Mouse (Mus musculus): Measurements from ENCODE around the gene Mapkap1. TPM values are rescaled to one million over a fixed set of nuclear protein-coding genes. Genes with fewer than 3 reads are reported as not detected.

Mapkap1 gene
- total and polyA plus RNA-seq, 3 experiments, result 37.4 to 90.0 (median 60.9) TPM

- Histone ChIP-seq H3K9me3 (replicated peaks) (peaks cover 3% of the 10 kb centered on the region; the same call in 1 of the 2 replicates), H3K27me3 (ENCODE audit: insufficient read depth, low read length) (peaks cover 23% of the 10 kb centered on the region; the same call in 1 of the 2 replicates), H3K4me3 (ENCODE audit: low read depth, low read length) (no peak overlapping the region), H3K36me3 (replicated peaks) (no peaks in the 10 kb centered on the region), H3K4me1 (ENCODE audit: insufficient read depth, low read depth, low read length) (peaks cover 27% of the 10 kb centered on the region)
- DNase-seq (ENCODE audit: low spot score), result no peak
- TF ChIP-seq CTCF (IDR thresholded peaks at IDR 0.05; ENCODE audit: low read depth, low read length) (peak; percentile 82), GATA1 (IDR thresholded peaks at IDR 0.05; ENCODE audit: borderline replicate concordance, low read length) (no peak), POLR2AphosphoS5 (IDR thresholded peaks at IDR 0.05; ENCODE audit: insufficient replicate concordance, low read depth, low read length) (no peak)
- ATAC-seq (ENCODE audit: extremely low read depth, insufficient number of reproducible peaks, low FRiP score, poor library complexity, severe bottlenecking), result no peak
These were observed 235.8 kb downstream of the Mapkap1 start for GRCm38 (mm10) chr2:34642351-34642750.

- H3K4me1 ChIP-seq (ENCODE audit: insufficient read depth, low read depth, low read length), result peaks cover 18% of the 10 kb centered on the region
- no peak for TF ChIP-seq GATA2 (IDR thresholded peaks at IDR 0.05; ENCODE audit: borderline replicate concordance, low read depth, low read length)
- peak; percentile 57 for TF ChIP-seq CTCF (IDR thresholded peaks at IDR 0.05; ENCODE audit: low read depth, low read length)
- DNase-seq (ENCODE audit: low spot score) (peak; percentile 28), ATAC-seq (ENCODE audit: extremely low read depth, insufficient number of reproducible peaks, low FRiP score, poor library complexity, severe bottlenecking) (no peak)
- peaks cover 3% of the 10 kb centered on the region; the same call in 1 of the 2 replicates for H3K9me3 ChIP-seq (replicated peaks)
- peaks cover 7% of the 10 kb centered on the region; the same call in 1 of the 2 replicates for H3K27me3 ChIP-seq (ENCODE audit: insufficient read depth, low read length)
- no peak overlapping the region for H3K4me3 ChIP-seq (ENCODE audit: low read depth, low read length)
- H3K36me3 ChIP-seq (replicated peaks), result no peaks in the 10 kb centered on the region
These were observed 238.3 kb downstream of the Mapkap1 start for GRCm38 (mm10) chr2:34644571-34645526.

- peak; percentile 81 for DNase-seq (ENCODE audit: low spot score)
- peak; percentile 79 for ATAC-seq (ENCODE audit: extremely low read depth, insufficient number of reproducible peaks, low FRiP score, poor library complexity, severe bottlenecking)
- peaks cover 16% of the 10 kb centered on the region for H3K4me1 ChIP-seq (ENCODE audit: insufficient read depth, low read depth, low read length)
- peak overlapping the region; percentile 67 for H3K4me3 ChIP-seq (ENCODE audit: low read depth, low read length)
- peaks cover 3% of the 10 kb centered on the region; the same call in 1 of the 2 replicates for H3K9me3 ChIP-seq (replicated peaks)
- TF ChIP-seq GATA1 (IDR thresholded peaks at IDR 0.05; ENCODE audit: borderline replicate concordance, low read length) (no peak), TAL1 (conservative IDR thresholded peaks at IDR 0.05; ENCODE audit: low read depth, low read length) (no peak), GATA2 (IDR thresholded peaks at IDR 0.05; ENCODE audit: borderline replicate concordance, low read depth, low read length) (no peak), POLR2AphosphoS5 (IDR thresholded peaks at IDR 0.05; ENCODE audit: insufficient replicate concordance, low read depth, low read length) (no peak), CTCF (IDR thresholded peaks at IDR 0.05; ENCODE audit: low read depth, low read length) (no peak)
- H3K36me3 ChIP-seq (replicated peaks), result no peaks in the 10 kb centered on the region
- H3K27me3 ChIP-seq (ENCODE audit: insufficient read depth, low read length), result peaks cover 5% of the 10 kb centered on the region; the same call in 1 of the 2 replicates
These were observed 239.4 kb downstream of the Mapkap1 start for GRCm38 (mm10) chr2:34645851-34646540.

GRCm38 (mm10) chr2:34646541-34646865, 239.9 kb downstream of the Mapkap1 start:
- ATAC-seq (ENCODE audit: extremely low read depth, insufficient number of reproducible peaks, low FRiP score, poor library complexity, severe bottlenecking), result no peak
- DNase-seq (ENCODE audit: low spot score), result no peak
- Histone ChIP-seq H3K4me3 (ENCODE audit: low read depth, low read length) (peak overlapping the region; percentile 67; the same call in 1 of the 2 replicates), H3K36me3 (replicated peaks) (no peaks in the 10 kb centered on the region), H3K9me3 (replicated peaks) (peaks cover 3% of the 10 kb centered on the region; the same call in 1 of the 2 replicates), H3K27me3 (ENCODE audit: insufficient read depth, low read length) (peaks cover 3% of the 10 kb centered on the region; the same call in 1 of the 2 replicates), H3K4me1 (ENCODE audit: insufficient read depth, low read depth, low read length) (peaks cover 16% of the 10 kb centered on the region)
- TF ChIP-seq CTCF (IDR thresholded peaks at IDR 0.05; ENCODE audit: low read depth, low read length) (no peak), TAL1 (conservative IDR thresholded peaks at IDR 0.05; ENCODE audit: low read depth, low read length) (no peak), GATA2 (IDR thresholded peaks at IDR 0.05; ENCODE audit: borderline replicate concordance, low read depth, low read length) (no peak), GATA1 (IDR thresholded peaks at IDR 0.05; ENCODE audit: borderline replicate concordance, low read length) (no peak), POLR2AphosphoS5 (IDR thresholded peaks at IDR 0.05; ENCODE audit: insufficient replicate concordance, low read depth, low read length) (no peak)

GRCm38 (mm10) chr2:34647410-34647809, 240.8 kb downstream of the Mapkap1 start:
- Histone ChIP-seq H3K9me3 (replicated peaks) (peaks cover 1% of the 10 kb centered on the region; the same call in 1 of the 2 replicates), H3K4me1 (ENCODE audit: insufficient read depth, low read depth, low read length) (peaks cover 16% of the 10 kb centered on the region), H3K27me3 (ENCODE audit: insufficient read depth, low read length) (no peaks in the 10 kb centered on the region), H3K4me3 (ENCODE audit: low read depth, low read length) (no peak overlapping the region), H3K36me3 (replicated peaks) (no peaks in the 10 kb centered on the region)
- DNase-seq (ENCODE audit: low spot score) (no peak), ATAC-seq (ENCODE audit: extremely low read depth, insufficient number of reproducible peaks, low FRiP score, poor library complexity, severe bottlenecking) (no peak)
- TF ChIP-seq GATA1 (IDR thresholded peaks at IDR 0.05; ENCODE audit: borderline replicate concordance, low read length) (no peak), CTCF (IDR thresholded peaks at IDR 0.05; ENCODE audit: low read depth, low read length) (no peak), GATA2 (IDR thresholded peaks at IDR 0.05; ENCODE audit: borderline replicate concordance, low read depth, low read length) (no peak), TAL1 (conservative IDR thresholded peaks at IDR 0.05; ENCODE audit: low read depth, low read length) (no peak), POLR2AphosphoS5 (IDR thresholded peaks at IDR 0.05; ENCODE audit: insufficient replicate concordance, low read depth, low read length) (no peak)

- Histone ChIP-seq H3K27me3 (ENCODE audit: insufficient read depth, low read length) (peaks cover 46% of the 10 kb centered on the region), H3K4me3 (ENCODE audit: low read depth, low read length) (no peak overlapping the region), H3K36me3 (replicated peaks) (peaks cover 10% of the 10 kb centered on the region), H3K4me1 (ENCODE audit: insufficient read depth, low read depth, low read length) (peaks cover 15% of the 10 kb centered on the region), H3K9me3 (replicated peaks) (no peaks in the 10 kb centered on the region)
- no peak for TF ChIP-seq POLR2AphosphoS5 (IDR thresholded peaks at IDR 0.05; ENCODE audit: insufficient replicate concordance, low read depth, low read length)
- TF ChIP-seq TAL1 (conservative IDR thresholded peaks at IDR 0.05; ENCODE audit: low read depth, low read length), result no peak
- no peak for ATAC-seq (ENCODE audit: extremely low read depth, insufficient number of reproducible peaks, low FRiP score, poor library complexity, severe bottlenecking)
- DNase-seq (ENCODE audit: low spot score), result no peak
These were observed 261.2 kb downstream of the Mapkap1 start for GRCm38 (mm10) chr2:34667820-34668219.

Measured in G1E (cell line).